Mouse (Mus musculus) 416B (cell line): ENCODE measurements at regions not wholly inside any gene's neighbourhood (a gene's known extent, or its start where the extent isn't known, plus 50 kb on each side); places are given as distances from the start of the nearest gene placed in this dataset.

Experiments used
- DNase-seq: peaks from one replicate; pipeline ENCODE4 v3.0.0; 2011; ENCODE audit warnings: low read depth

GRCm38 (mm10) chr9:61138741-61139368, 233.3 kb upstream of the Tle3 start:
- no peak for DNase-seq

- DNase-seq = no peak
Observed at GRCm38 (mm10) chr9:61143101-61143500, 229.1 kb upstream of the Tle3 start.

GRCm38 (mm10) chr9:61144685-61145318, 227.4 kb upstream of the Tle3 start:
- no peak for DNase-seq

GRCm38 (mm10) chr9:61145738-61146137, 226.4 kb upstream of the Tle3 start:
- no peak for DNase-seq

- peak; percentile 4 for DNase-seq
Observed at GRCm38 (mm10) chr9:61151201-61151600, 221.0 kb upstream of the Tle3 start.

GRCm38 (mm10) chr9:61151901-61152337, 220.2 kb upstream of the Tle3 start:
- DNase-seq = peak; percentile 10

- no peak for DNase-seq
Observed at GRCm38 (mm10) chr9:61154721-61155120, 217.4 kb upstream of the Tle3 start.

GRCm38 (mm10) chr9:61155851-61156250, 216.3 kb upstream of the Tle3 start:
- no peak for DNase-seq

- no peak for DNase-seq
Observed at GRCm38 (mm10) chr9:61158192-61158770, 213.9 kb upstream of the Tle3 start.

GRCm38 (mm10) chr9:61159159-61159558, 213.0 kb upstream of the Tle3 start:
- DNase-seq = no peak

- no peak for DNase-seq
Observed at GRCm38 (mm10) chr9:61159616-61160015, 212.6 kb upstream of the Tle3 start.

GRCm38 (mm10) chr9:61162884-61163283, 209.3 kb upstream of the Tle3 start:
- DNase-seq = no peak

GRCm38 (mm10) chr9:61163671-61164288, 208.4 kb upstream of the Tle3 start:
- DNase-seq = no peak

GRCm38 (mm10) chr9:61164501-61165251, 207.5 kb upstream of the Tle3 start:
- DNase-seq = no peak

GRCm38 (mm10) chr9:61166115-61166514, 206.1 kb upstream of the Tle3 start:
- DNase-seq = no peak

- no peak for DNase-seq
Observed at GRCm38 (mm10) chr9:61167097-61167842, 204.9 kb upstream of the Tle3 start.

- DNase-seq = no peak
Observed at GRCm38 (mm10) chr9:61168931-61169330, 203.2 kb upstream of the Tle3 start.

- DNase-seq = no peak
Observed at GRCm38 (mm10) chr9:61169506-61170090, 202.6 kb upstream of the Tle3 start.

GRCm38 (mm10) chr9:61170921-61171320, 201.2 kb upstream of the Tle3 start:
- no peak for DNase-seq

GRCm38 (mm10) chr9:61172421-61172820, 199.7 kb upstream of the Tle3 start:
- DNase-seq = no peak

- DNase-seq = no peak
Observed at GRCm38 (mm10) chr9:61173548-61173947, 198.6 kb upstream of the Tle3 start.
